Mouse (Mus musculus) retina, embryonic 14.5 days (tissue): Measurements from ENCODE around the gene Tmprss3.

ENCODE experiments used
- DNase-seq: peaks from one replicate; pipeline ENCODE4 v3.0.0-alpha.2; 2015; ENCODE audit warnings: low spot score

Tmprss3 gene

DNA sequence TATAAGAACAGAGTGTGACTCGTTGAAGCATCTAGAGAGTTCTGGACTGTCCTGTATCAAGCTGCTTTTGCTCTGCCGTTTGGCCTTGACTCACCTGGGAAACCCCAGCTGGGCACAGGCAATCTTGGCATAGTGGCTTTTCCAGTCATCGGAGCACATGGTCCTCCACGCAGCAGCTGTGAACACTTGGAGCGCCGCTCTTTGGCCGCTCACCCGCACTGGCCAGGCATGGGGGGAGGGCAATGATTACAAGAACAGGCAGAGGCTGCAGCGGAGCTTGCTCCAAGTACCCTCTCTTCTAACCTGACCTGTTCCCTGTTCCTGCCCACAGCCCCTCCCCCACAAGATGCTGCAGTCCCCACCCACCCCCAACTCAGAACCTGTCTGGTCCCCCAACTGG, 5.4 kb downstream of the Tmprss3 start:
- peak; percentile 12 for DNase-seq

DNA sequence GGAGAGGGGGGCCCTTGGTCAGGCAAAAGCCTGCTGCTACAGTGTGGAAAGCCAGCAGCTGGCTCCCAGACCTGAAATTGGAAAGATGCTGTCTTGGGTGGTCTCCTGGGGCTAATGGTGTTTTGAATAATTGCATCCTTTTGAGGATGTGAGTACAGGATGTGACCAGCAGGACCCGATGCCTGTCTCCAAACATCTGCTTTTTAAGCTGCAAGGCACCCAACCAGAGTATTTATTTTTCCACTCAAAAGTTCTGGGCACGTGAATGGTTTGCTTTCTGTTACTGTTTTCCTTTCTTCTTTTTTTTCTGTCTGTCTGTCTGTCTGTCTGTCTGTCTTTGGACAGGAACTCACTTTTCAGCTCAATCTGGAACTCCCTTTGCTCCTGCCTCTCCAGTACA, 6.1 kb downstream of the Tmprss3 start:
- DNase-seq = no peak

DNA sequence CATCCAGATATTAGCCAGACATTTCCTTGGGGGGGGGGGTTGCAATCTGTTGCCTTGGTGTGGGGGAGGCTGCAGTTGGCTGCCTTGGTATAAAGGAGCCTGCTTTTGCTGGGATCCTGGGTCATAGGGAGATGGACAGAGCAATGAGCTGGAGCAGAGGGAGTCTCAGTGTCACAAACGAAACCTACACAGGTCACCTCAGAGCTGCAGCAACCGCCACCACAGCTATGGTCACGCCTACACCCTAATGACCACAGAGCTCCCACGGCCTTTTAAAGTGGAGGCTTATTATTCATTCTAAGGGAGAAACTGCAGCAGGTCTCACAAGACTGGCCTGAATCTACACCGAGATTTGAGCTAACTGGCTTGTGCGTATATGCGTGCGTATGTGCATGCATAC, 7.0 kb downstream of the Tmprss3 start:
- DNase-seq = no peak

DNA sequence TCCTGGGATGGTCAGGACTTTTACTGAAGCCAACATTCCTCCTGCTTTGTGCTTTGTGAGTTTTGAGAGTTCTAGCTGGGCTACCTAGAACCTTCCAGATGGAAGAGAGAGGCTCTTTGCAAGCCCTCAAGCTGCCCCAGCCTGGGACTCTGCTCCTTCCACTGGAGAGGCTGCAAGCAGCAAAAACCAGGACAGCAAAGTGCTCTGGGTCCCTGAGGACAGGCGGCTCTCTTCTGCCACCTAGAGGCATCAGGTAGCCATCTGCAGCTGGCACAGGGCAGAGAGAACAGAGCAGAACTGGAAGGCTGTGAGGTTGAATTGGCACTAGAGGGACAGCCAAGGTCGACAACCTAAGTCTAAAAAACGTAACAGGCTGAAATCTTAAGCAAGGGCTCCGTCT, 11.4 kb downstream of the Tmprss3 start:
- DNase-seq = peak; percentile 84

DNA sequence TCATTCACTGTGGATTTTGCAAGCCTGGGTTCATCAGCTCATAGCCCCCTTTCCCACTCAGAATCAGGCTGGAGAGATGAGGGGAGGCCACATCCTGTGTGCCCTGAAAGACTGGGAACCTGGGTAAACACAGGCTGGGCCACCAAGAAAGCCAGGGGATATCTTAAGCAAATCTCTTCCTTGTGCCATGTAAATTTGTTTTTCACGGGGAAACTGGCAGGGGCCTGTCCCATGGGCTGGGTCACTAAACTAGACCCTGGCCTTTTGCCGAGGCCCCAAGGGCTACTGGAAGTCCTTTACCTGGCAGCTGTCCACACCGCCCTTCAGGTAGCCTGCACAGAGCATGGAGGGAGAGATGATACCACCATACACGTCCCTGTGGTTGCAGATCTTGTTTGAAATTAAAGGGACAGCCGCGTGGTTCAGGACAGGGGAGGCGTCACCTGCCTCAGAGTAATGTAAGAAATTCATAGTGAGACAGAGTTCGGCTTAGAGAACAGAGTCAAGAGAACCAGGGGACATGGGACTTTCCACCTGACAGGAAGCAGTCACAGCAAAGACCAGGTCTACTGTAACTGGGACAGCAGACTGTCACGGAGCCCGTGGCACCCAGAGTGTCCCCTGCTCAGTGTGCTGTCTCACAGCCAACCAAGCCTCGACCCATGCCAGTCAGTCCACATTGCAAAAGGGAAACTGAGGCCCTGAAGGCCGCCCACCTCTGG, 14.3 kb downstream of the Tmprss3 start:
- DNase-seq = no peak

DNA sequence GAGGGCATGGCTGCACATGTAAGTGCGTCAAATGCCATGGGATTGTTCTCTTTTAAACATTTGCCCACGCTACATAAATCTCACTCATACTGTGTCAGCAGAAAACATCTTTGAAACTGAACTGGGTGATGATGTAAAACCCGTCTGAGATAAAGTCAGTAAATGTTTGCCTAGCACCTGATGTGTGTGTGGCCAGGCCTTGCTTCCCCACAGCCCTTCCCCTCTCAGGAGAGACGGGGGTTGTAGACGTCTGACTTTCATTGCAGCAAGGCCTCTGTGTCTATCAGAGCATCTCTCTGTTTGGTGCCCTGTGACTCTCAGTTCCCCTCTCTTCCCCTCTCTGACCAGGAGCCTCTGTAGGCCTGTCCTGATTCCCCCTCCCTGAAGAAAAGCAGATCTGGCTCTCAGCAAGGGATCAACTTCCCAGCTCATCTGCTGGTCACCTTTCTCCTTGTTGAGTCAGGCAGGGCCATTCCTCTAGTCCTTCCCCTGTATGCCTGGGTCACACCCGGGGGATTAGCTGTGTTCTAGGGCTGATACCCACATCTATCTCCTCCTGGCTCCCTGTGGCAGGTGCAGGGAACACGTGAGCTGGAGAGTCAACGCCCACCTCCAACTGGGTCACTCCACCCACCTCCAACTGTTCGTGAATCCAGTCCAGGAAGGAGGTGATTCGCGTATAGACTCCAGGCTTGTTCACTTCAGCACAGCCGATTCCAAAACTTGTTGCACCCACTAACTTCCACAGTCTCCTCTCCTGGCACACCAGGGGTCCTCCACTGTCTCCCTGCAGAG, 15.4 kb downstream of the Tmprss3 start:
- DNase-seq = no peak

DNA sequence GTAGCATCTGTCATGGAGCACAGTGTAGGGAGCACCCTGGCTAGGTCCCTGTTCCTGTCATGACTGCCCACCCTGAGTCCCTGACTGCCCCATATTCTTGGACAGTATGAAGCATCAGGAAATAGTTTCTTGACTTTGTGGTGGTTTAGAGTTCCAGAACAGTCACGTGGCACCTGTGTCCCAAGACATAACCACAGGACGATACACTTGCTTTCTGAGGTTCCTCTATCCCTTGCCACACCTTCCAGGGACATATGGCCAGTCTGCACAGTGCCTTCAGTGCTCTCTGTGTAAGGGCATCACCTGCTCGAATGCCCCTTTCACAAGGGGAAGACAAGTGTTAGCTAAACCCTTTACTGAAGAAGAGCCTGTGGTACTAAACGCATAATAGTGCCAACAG, 17.3 kb downstream of the Tmprss3 start:
- no peak for DNase-seq

DNA sequence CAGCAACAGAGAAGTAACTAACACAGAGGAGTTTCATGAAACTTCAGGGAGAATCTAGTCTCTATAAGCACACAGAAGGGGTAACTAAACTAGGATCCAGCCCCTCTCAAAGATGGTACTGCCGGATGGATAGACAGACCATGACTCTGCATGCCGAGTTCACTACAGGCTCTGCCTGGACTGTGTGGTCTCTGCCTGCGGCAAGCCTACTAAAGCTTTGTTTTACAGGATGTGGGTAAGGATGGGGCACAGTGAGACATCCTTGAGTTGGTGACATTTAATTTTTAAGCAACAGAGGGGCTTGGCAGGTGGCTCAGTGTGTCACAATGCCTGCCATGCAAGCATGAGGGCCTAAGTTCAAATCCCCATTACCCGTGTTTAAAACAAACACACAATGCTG, 22.5 kb downstream of the Tmprss3 start:
- DNase-seq = no peak

DNA sequence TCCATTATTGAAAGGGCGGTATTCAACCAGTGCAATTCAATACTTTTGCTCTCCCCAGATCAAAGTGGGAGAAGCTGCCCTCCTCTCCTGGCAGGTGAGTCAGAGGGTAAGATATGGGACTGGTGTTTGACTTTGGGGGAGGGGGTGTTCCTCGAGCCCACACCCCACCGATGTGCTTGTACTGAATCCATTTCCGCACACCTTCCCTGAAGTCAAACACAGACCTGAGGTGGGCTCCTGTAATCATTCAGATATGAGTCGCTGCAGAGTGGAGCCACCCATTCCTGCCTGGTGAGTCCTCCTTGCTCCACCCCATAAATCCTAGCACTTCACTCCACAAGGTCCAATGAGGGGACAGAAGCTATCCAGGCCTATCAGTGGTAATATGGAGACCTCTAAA, 29.0 kb downstream of the Tmprss3 start:
- DNase-seq = no peak

DNA sequence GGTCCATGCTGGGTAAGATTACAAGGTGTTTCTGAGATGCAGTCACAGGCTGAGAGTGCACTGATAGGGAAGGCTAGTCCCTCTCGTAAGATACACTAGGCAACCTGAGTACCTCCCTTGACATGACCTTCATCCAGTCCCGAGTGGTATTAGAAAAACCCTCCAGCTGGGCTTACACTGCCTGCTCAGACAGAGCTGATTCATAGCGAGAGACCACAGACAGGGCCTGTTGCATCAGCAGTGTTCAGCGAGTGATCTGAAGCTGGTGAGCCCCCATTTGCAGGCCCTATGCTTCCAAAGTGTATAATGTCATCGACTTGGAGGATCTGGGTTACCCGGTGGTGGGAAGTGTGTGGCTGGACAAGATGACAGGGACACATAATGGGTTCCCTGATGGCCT, 33.6 kb downstream of the Tmprss3 start, which contains the start of gene Tff1:
Tff1 (minus strand) TSS at position 151 of the 400 bp plus-strand sequence.
- no peak for DNase-seq

DNA sequence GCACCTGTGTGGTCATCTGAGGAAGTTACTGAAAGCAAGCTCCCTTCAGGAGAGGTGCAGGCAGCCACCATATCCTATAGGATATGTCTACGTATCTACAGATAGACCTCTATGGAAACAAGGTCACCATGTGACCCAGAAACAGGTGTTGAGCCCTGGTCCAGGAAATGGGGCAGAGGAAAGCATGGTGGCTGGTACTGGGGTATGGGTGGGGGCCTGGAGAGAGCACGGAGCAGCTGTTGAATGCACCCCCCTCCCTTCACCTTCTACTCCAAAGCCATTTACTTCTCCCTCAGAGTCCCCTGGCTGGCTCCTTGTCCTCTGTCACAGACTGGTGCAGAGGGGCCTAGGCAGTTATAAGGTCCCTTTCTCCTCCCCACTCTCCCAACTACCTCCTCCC, 35.0 kb downstream of the Tmprss3 start:
- DNase-seq = no peak

DNA sequence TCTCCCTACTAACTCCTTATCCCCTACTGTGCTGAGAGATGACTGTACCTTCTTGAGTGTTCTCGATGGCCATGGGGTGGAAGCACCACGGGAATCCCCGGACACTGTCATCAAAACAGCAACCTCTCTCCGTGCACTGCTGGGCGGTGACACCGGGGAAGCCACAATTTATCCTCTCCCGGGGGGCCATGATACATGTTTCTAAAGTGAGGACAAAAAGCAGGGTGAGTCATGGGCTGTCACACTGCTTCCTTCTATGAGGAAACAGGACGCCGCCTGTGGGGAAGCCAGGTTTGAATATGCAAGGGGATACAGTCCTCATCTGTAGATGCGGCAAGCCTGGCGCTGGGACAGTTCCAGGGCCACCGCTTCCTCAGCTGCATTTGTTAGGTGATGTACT, 36.2 kb downstream of the Tmprss3 start:
- no peak for DNase-seq

DNA sequence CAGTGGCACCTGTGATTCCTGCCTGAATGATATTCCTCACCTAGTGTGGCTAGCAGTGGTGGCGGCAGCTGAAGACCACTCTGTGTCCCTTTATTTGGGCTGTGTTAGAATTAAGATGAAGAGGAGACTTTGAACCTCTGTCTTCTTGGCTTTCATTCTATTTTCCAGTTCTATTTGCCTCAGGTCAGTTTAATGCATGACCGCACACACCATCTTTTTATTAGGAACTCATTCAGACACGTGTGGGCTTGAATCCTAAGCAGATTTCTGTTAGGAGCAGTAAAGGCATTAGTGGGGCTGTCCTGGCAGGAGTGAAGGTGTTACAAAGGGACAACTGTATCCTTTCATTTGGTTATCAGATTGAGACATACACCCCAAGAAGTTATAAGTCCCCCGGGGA, 38.5 kb downstream of the Tmprss3 start:
- DNase-seq = no peak

DNA sequence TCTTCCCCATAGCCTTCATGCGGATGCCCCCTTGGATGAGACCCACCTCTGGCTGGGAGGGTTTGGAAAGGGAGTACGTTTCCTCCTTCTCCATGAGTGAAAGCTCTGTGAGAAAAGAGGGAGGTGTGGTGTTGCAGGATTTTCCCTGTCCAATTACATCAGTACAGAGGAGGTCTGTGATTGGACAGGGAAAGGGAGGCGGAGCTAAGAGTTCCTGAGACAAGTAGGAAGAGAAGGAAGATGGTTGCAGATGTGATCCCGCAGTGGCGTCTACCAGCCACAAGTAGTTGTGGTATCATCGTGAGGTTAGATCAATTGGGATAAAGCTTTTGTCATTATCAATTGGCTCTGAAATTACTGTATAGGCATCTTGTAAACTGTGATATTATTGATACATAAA, 40.9 kb downstream of the Tmprss3 start:
- no peak for DNase-seq

DNA sequence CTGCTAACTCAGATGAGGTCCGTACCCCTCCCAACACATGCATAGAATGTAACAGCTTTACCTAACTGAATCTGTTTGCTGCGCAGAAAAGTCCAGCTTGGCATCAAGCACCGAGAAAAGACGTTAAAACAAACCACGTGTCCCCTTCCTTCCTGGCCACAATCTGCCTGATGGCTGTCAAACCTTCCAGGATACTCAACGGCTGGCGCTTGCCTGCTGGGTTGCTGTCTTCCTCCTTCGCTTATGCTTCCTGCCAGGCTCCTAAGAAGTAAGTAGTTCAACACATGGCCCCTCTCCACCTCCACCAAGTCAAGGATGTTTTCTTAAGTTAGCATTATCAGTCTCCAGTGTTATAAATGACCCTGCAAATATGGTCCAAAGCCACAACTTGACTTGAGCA, 45.0 kb downstream of the Tmprss3 start:
- DNase-seq = no peak

DNA sequence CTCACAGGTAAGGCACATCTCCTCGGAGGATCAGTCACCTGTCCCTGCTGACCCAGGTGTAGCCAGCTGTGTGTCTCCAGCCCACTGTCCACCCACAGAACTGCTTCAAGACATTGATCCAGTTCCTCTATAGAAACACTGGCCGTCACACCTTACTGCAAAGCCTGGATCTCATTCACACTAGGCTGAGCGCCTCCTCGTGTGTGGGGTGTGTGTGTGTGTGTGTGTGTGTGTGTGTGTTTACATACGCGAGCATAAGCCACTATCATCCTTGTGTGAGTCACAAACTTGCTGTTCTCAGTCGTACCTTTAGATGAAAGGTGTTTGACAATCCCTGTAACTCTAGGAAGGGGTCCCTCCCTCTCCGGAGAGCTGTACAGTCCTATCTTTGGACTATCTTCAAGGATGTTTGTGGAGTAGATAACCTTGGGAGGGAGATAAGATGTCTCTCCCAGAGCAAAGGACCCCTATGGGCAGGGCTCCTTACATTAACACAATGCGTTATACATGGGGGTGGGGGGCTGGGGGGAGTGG, 45.7 kb downstream of the Tmprss3 start:
- no peak for DNase-seq

DNA sequence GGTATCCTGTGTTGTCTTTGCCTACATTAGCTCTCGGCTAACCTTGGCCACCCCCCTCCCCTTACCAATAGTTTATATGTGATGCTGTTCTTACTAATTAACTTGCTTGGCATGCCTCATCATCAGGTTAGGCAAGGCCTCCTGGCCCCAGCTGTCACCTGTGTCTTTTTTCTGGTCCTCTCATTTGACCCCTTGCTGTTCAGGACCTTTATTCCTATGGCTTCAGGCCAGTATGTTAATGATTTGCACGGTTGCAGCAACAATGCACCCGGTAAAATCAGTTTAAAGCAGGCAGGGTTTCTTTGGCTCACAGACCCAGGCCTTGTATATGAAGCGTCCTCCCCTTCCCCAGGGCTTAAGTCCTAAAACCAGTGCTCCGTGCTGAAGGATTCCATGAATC, 46.3 kb downstream of the Tmprss3 start:
- no peak for DNase-seq

DNA sequence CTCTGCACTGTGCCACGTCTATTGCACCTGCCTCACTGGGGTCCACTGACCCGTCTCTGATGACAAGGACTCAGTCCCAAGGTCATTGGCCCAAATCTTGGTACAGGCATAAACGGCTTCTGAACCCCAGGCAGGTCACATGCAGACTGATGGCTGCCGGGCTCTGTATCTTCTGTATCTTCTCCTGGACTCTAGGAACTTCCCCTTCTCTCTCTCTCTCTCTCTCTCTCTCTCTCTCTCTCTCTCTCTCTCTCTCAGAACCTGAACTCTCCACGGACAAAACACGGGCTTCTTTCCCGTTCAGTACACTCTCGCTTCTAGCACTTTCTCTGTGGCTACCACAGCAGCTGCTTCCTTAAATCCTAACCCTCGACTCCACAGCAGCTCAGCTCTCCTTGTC, 52.8 kb downstream of the Tmprss3 start:
- no peak for DNase-seq

DNA sequence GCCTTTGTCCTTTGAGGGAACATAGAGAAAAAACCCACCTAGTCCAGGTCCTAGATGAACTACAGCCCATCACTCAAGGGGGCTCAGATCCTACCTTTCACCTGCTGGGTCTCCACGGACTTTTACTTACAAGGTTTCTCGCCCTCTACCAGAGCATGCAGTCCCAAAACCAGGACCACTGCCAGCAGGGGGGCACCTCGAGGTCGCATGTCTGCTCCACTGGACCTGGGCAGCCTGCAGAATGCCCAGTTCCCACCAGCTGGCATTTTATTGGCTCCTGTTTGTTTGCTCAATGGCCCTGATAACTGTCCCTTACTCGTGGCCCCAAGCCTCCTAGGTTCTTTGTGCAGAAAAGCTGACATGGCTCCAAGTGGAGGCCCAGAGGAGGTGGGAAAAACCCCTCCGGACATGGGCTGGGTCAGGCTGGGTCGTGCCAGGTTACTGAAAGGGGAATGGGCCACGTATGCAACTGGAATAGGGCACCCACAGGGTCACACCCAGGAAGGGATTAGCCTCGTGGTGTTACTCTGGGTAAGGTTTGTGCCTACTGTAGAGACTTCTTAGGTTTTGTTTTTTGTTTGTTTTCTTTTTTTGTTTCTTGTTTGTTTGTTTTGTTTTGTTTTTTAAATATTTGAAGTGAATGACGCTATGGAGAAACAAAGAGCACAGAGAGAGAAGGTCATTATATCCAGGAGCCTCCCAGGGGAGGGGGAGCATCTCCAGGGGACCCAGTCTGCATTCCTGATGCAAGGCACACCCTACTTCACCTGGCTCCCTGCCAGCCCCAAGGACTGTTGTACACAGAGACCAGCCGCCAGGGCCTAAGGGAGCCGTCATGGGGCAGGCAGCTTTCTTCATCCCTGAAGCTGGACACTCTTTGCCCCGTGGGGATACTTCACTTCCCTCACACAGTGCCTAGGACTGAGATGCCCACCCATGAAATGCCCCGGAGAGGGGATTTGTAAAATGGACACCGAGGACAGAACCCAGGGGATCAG, 54.4 kb downstream of the Tmprss3 start, which contains the start of gene Tff2:
Tff2 (minus strand) TSS at position 243 of the 998 bp plus-strand sequence.
- no peak for DNase-seq

DNA sequence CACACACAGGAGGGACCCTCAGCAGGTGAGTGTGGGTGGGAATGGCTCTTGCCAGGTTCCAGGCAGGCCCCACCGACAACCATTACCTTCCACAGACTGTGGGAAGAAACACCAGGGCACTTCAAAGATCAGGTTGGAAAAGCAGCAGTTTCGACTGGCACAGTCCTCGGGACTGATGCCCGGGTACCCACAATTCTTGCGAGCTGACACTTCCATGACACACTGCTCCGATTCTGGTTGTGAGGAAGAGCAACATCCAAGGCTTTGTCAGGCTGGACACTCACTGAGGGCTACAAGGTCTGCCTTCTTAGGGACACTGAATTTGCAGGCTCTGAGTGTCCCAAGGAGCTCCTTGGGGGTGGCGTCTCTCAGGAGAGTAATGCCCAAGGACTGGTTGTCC, 56.7 kb downstream of the Tmprss3 start:
- DNase-seq = no peak

DNA sequence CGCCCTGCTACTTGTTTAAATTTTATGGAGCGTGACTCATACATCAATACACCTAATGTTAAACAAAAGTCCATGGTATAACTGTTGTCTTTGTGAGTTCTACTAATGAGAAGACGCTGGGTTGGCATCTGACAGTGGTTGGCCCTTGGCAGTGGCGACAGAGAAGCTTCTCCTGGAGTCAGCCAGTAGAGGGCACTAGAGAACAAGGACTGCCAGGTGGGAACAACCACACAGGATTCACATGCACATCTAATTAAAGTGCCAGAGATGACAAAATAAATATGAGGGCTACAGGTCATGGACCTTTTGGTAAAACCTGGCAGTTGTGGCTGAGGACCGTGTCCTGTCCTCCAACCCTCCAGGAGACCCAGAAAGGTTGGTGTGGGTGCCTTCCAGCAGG, 60.4 kb downstream of the Tmprss3 start:
- DNase-seq = peak; percentile 87

DNA sequence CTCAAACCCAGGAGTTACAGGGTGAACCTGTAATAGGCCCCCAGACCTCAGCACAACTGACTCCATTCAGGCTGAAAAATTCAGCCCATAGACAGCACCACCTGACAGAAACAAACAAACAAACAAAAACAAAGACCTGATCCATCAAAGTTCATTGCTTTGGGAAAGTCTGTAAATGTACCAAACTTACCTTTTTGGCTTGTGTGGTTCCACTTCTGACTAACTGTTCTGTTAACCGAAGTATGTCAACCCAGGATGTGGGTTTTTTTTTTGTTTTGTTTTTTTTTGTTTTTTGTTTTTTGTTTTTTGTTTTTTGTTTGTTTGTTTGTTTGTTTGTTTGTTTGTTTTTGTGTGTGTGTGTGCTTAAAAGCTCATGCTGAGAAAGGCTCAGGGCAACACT, 62.0 kb downstream of the Tmprss3 start:
- no peak for DNase-seq
